Mouse (Mus musculus) forebrain, embryonic 11.5 days (tissue): ENCODE measurements at regions not wholly inside any gene's neighbourhood (a gene's known extent, or its start where the extent isn't known, plus 50 kb on each side); places are given as distances from the start of the nearest gene placed in this dataset.

Experiments used
- ATAC-seq: fragments of 200-750 bp; cut with Nextera tagmentation; replicated peaks from 2 replicates; pipeline ENCODE4 v1.8.0; 2017; ENCODE audit warnings: moderate TSS enrichment; ENCODE audit not compliant: low FRiP score
- DNase-seq: peaks from one replicate; pipeline ENCODE4 v3.0.0-alpha.2; 2017; ENCODE audit warnings: low spot score
- H3K27ac ChIP-seq: fragments of 300-500 bp; sonication (generic); 2 replicates; pipeline ENCODE4 v1.5.1; 2014; ENCODE audit warnings: low read depth, low read length
- H3K27me3 ChIP-seq: fragments of 300-500 bp; sonication (generic); 2 replicates; pipeline ENCODE4 v1.6.1; 2014; ENCODE audit warnings: mild to moderate bottlenecking, low read length, mixed read lengths; ENCODE audit not compliant: control insufficient read depth, insufficient read depth
- H3K36me3 ChIP-seq: fragments of 300-500 bp; sonication (generic); 2 replicates; pipeline ENCODE4 v1.6.1; 2014; ENCODE audit warnings: mild to moderate bottlenecking, low read length, moderate library complexity, mixed read lengths; ENCODE audit not compliant: control insufficient read depth, insufficient read depth
- H3K4me1 ChIP-seq: fragments of 300-500 bp; sonication (generic); replicated peaks from 2 replicates; pipeline ENCODE4 v1.6.1; 2014; ENCODE audit warnings: low read length, mixed read lengths; ENCODE audit not compliant: control insufficient read depth, insufficient read depth
- H3K4me2 ChIP-seq: fragments of 300-500 bp; sonication (generic); 2 replicates; pipeline ENCODE4 v1.6.1; 2014; ENCODE audit warnings: low read depth, mild to moderate bottlenecking, low read length, moderate library complexity, mixed read lengths; ENCODE audit not compliant: severe bottlenecking
- H3K4me3 ChIP-seq: fragments of 300-500 bp; sonication (generic); 2 replicates; pipeline ENCODE4 v1.5.1; 2014; ENCODE audit warnings: low read depth, low read length
- H3K9ac ChIP-seq: fragments of 300-500 bp; sonication (generic); 2 replicates; pipeline ENCODE4 v1.6.1; 2014; ENCODE audit warnings: low read length
- H3K9me3 ChIP-seq: fragments of 300-500 bp; sonication (generic); 2 replicates; pipeline ENCODE4 v1.6.1; 2016; ENCODE audit warnings: low read length, mixed read lengths; ENCODE audit not compliant: control insufficient read depth
- WGBS: fragments of 180-500 bp; shearing (Covaris S2); extraction: QIAGEN DNeasy Blood & Tissue Kit; methylation state at CpG from one replicate; pipeline ENCODE4 v1.1.7; 2014; 5-methylcytosine and 5-hydroxymethylcytosine counted together

- no peaks in the 10 kb centered on the region for H3K9me3 ChIP-seq
- ATAC-seq (no peak), DNase-seq (peak; percentile 66)
- H3K4me3 ChIP-seq = no peak overlapping the region
- H3K4me1 ChIP-seq = peaks cover 7% of the 10 kb centered on the region; the same call in 1 of the 2 replicates
- H3K9ac ChIP-seq = peak overlapping the region; percentile 27; the same call in 1 of the 2 replicates
- H3K4me2 ChIP-seq = peak overlapping the region; percentile 21; the same call in 1 of the 2 replicates
- H3K36me3 ChIP-seq = no peaks in the 10 kb centered on the region
- peaks cover 8% of the 10 kb centered on the region; the same call in 1 of the 2 replicates for H3K27me3 ChIP-seq
- WGBS = 8% methylated on average over 17 of the region's 17 CpGs
- H3K27ac ChIP-seq = no peak overlapping the region
These were observed 52.3 kb upstream of the Cux1 start for GRCm38 (mm10) chr5:136619315-136620231.

GRCm38 (mm10) chr5:136620234-136620633 is 52.9 kb upstream of the Cux1 start:
- H3K9ac ChIP-seq = peak overlapping the region; percentile 27; the same call in 1 of the 2 replicates
- no peak for DNase-seq
- H3K4me3 ChIP-seq = no peak overlapping the region
- H3K4me2 ChIP-seq = peak overlapping the region; percentile 21; the same call in 1 of the 2 replicates
- H3K27ac ChIP-seq = no peak overlapping the region
- 22% methylated on average over 12 of the region's 12 CpGs for WGBS
- H3K9me3 ChIP-seq = no peaks in the 10 kb centered on the region
- peaks cover 8% of the 10 kb centered on the region; the same call in 1 of the 2 replicates for H3K27me3 ChIP-seq
- no peak for ATAC-seq
- no peaks in the 10 kb centered on the region for H3K36me3 ChIP-seq
- peaks cover 7% of the 10 kb centered on the region; the same call in 1 of the 2 replicates for H3K4me1 ChIP-seq

GRCm38 (mm10) chr5:136621336-136622125 is 54.2 kb upstream of the Cux1 start:
- Histone ChIP-seq H3K9me3 (no peaks in the 10 kb centered on the region), H3K4me2 (no peak overlapping the region), H3K9ac (no peak overlapping the region), H3K36me3 (no peaks in the 10 kb centered on the region), H3K4me3 (no peak overlapping the region), H3K27me3 (peaks cover 8% of the 10 kb centered on the region; the same call in 1 of the 2 replicates), H3K4me1 (peaks cover 7% of the 10 kb centered on the region; the same call in 1 of the 2 replicates), H3K27ac (no peak overlapping the region)
- DNase-seq (no peak), ATAC-seq (no peak)
- WGBS = 22% methylated on average over 4 of the region's 4 CpGs

- H3K4me3 ChIP-seq = no peak overlapping the region
- H3K9ac ChIP-seq = no peak overlapping the region
- peaks cover 7% of the 10 kb centered on the region; the same call in 1 of the 2 replicates for H3K4me1 ChIP-seq
- WGBS = 2% methylated on average over 2 of the region's 2 CpGs
- no peaks in the 10 kb centered on the region for H3K36me3 ChIP-seq
- H3K4me2 ChIP-seq = no peak overlapping the region
- no peak overlapping the region for H3K27ac ChIP-seq
- ATAC-seq (no peak), DNase-seq (no peak)
- H3K27me3 ChIP-seq = peaks cover 8% of the 10 kb centered on the region; the same call in 1 of the 2 replicates
- H3K9me3 ChIP-seq = no peaks in the 10 kb centered on the region
These were observed 54.9 kb upstream of the Cux1 start for GRCm38 (mm10) chr5:136622152-136622551.

GRCm38 (mm10) chr5:136622721-136623542 is 55.6 kb upstream of the Cux1 start:
- DNase-seq = peak; percentile 82
- peaks cover 7% of the 10 kb centered on the region; the same call in 1 of the 2 replicates for H3K4me1 ChIP-seq
- H3K27me3 ChIP-seq = peaks cover 8% of the 10 kb centered on the region; the same call in 1 of the 2 replicates
- peak; percentile 58; the same call in 1 of the 2 replicates for ATAC-seq
- peak overlapping the region; percentile 44 for H3K9ac ChIP-seq
- peak overlapping the region; percentile 35 for H3K4me3 ChIP-seq
- H3K9me3 ChIP-seq = no peaks in the 10 kb centered on the region
- 4% methylated on average over 43 of the region's 43 CpGs for WGBS
- peak overlapping the region; percentile 71 for H3K4me2 ChIP-seq
- no peak overlapping the region for H3K27ac ChIP-seq
- no peaks in the 10 kb centered on the region for H3K36me3 ChIP-seq

- no peak overlapping the region for H3K4me3 ChIP-seq
- DNase-seq (no peak), ATAC-seq (no peak)
- 63% methylated on average over 6 of the region's 6 CpGs for WGBS
- H3K4me1 ChIP-seq = peaks cover 7% of the 10 kb centered on the region; the same call in 1 of the 2 replicates
- H3K9ac ChIP-seq = no peak overlapping the region
- no peak overlapping the region for H3K27ac ChIP-seq
- peaks cover 8% of the 10 kb centered on the region; the same call in 1 of the 2 replicates for H3K27me3 ChIP-seq
- no peaks in the 10 kb centered on the region for H3K9me3 ChIP-seq
- H3K36me3 ChIP-seq = no peaks in the 10 kb centered on the region
- H3K4me2 ChIP-seq = no peak overlapping the region
These were observed 56.5 kb upstream of the Cux1 start for GRCm38 (mm10) chr5:136623791-136624190.

GRCm38 (mm10) chr5:136625176-136625991 is 58.1 kb upstream of the Cux1 start:
- Histone ChIP-seq H3K9me3 (no peaks in the 10 kb centered on the region), H3K27ac (no peak overlapping the region), H3K27me3 (peaks cover 8% of the 10 kb centered on the region; the same call in 1 of the 2 replicates), H3K36me3 (no peaks in the 10 kb centered on the region), H3K4me3 (no peak overlapping the region), H3K4me2 (no peak overlapping the region), H3K4me1 (peaks cover 4% of the 10 kb centered on the region; the same call in 1 of the 2 replicates), H3K9ac (no peak overlapping the region)
- 66% methylated on average over 13 of the region's 13 CpGs for WGBS
- ATAC-seq = no peak
- no peak for DNase-seq
